Mouse (Mus musculus): Measurements from ENCODE around the gene 4930505A04Rik. TPM values are rescaled to one million over a fixed set of nuclear protein-coding genes. Genes with fewer than 3 reads are reported as not detected.

Gene 4930505A04Rik
- total RNA-seq, 2 experiments from 2014 or later = not detected

DNA sequence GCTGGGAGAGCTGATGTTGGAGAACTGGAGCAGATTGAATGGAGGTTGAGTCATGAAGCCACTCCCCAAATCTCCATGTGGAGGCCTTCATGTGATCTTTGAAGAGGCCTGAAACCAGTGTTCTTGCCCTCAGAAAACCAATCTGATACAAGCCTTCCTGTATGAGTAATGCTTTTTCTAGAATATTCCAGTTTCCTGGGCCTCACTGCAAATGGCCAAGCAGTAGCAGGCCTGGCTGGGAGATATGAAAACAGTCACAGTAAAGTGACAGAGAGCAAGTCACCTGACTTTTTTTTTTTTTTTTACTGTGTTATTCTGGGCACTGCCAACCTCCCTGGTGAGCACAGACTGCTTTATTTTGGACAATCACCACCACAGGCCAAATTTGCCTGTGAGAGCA is 88.6 kb downstream of the 4930505A04Rik start:
- intact Hi-C loops (cut with DNase I; ENCODE audit: low total_unique reads) = no loop called here

More for the DNA sequence above, 88.6 kb downstream of the 4930505A04Rik start:
- DNase-seq = no peak

Other genes starting within 250 kb of the 4930505A04Rik start
- gene Sptbn1, start 203.7 kb downstream of the 4930505A04Rik start, total RNA-seq (2021) = 100 to 1,000 TPM; 130 to 152 TPM
- gene Acyp2, start 177.8 kb upstream of the 4930505A04Rik start, total RNA-seq (2021) = 10 to 100 TPM; 53.3 to 56.9 TPM

Data from gastrocnemius, postnatal 14 days (tissue).